Mouse (Mus musculus): ENCODE measurements around the gene Rab5c. TPM values are rescaled to one million over a fixed set of nuclear protein-coding genes. Genes with fewer than 3 reads are reported as not detected.
A peak's percentile ranks its signal among the peaks of the same experiment; 100 is the strongest.

Rab5c gene
- 27.4 and 29.5 TPM in 2 replicates for polyA plus RNA-seq (2015; fragmentation: Nextera tagmentation; extraction: Ambion mirVana)

GRCm38 (mm10) chr11:100738066-100738604 lies at the start of gene Rab5c:
TSS of gene Rab5c (minus strand) at chr11:100738215.
- peak within 1 kb of the TSS; percentile 84 for H3K4me3 ChIP-seq (replicated peaks)
- H3K9me3 ChIP-seq = no peaks in the 10 kb centered on the region
- ATAC-seq = peak; percentile 100
- H3K27me3 ChIP-seq = 0 out of 2 replicates have a peak, but pooled peaks cover 4% of the 10 kb centered on the region
- H3K27ac ChIP-seq = peak within 1 kb of the TSS; percentile 84
- H3K4me1 ChIP-seq (replicated peaks) = peaks cover 27% of the 10 kb centered on the region
- H3K4me2 ChIP-seq (replicated peaks) = peak within 1 kb of the TSS; percentile 87
- peak within 1 kb of the TSS; percentile 92 for H3K9ac ChIP-seq (replicated peaks)
- H3K36me3 ChIP-seq = peaks cover 15% of the 10 kb centered on the region
- WGBS = under 1% methylated on average over 39 of the region's 39 CpGs

- H3K27me3 ChIP-seq = no peaks in the 10 kb centered on the region
- no peaks in the 10 kb centered on the region for H3K9me3 ChIP-seq
- ATAC-seq = no peak
- H3K36me3 ChIP-seq = peaks cover 62% of the 10 kb centered on the region
- WGBS = 91% methylated on average over 2 of the region's 2 CpGs
- H3K4me1 ChIP-seq (replicated peaks) = no peaks in the 10 kb centered on the region
- no peak overlapping the region for H3K27ac ChIP-seq
- no peak overlapping the region for H3K9ac ChIP-seq (replicated peaks)
- H3K4me2 ChIP-seq (replicated peaks) = no peak overlapping the region
- H3K4me3 ChIP-seq (replicated peaks) = no peak overlapping the region
Observed at GRCm38 (mm10) chr11:100785774-100786173, 47.8 kb upstream of the Rab5c start.

GRCm38 (mm10) chr11:100784286-100784685 lies 46.3 kb upstream of the Rab5c start:
- H3K4me2 ChIP-seq (replicated peaks) = no peak overlapping the region
- H3K36me3 ChIP-seq = peaks cover 62% of the 10 kb centered on the region

GRCm38 (mm10) chr11:100782568-100782967 lies 44.6 kb upstream of the Rab5c start:
- Histone ChIP-seq H3K4me1 (replicated peaks) (no peaks in the 10 kb centered on the region), H3K36me3 (peaks cover 53% of the 10 kb centered on the region), H3K27me3 (no peaks in the 10 kb centered on the region), H3K27ac (no peak overlapping the region), H3K9me3 (no peaks in the 10 kb centered on the region), H3K4me3 (replicated peaks) (no peak overlapping the region), H3K9ac (replicated peaks) (no peak overlapping the region), H3K4me2 (replicated peaks) (no peak overlapping the region)
- ATAC-seq = no peak
- 90% methylated on average over 13 of the region's 13 CpGs for WGBS

More at GRCm38 (mm10) chr11:100784286-100784685, 46.3 kb upstream of the Rab5c start:
- no peak for ATAC-seq
- no peaks in the 10 kb centered on the region for H3K27me3 ChIP-seq
- 88% methylated on average over 8 of the region's 8 CpGs for WGBS
- no peaks in the 10 kb centered on the region for H3K4me1 ChIP-seq (replicated peaks)
- no peak overlapping the region for H3K27ac ChIP-seq
- no peak overlapping the region for H3K9ac ChIP-seq (replicated peaks)
- H3K9me3 ChIP-seq = no peaks in the 10 kb centered on the region
- H3K4me3 ChIP-seq (replicated peaks) = no peak overlapping the region

- H3K4me2 ChIP-seq (replicated peaks) = no peak overlapping the region
- H3K9me3 ChIP-seq = no peaks in the 10 kb centered on the region
- no peak overlapping the region for H3K9ac ChIP-seq (replicated peaks)
- peaks cover 46% of the 10 kb centered on the region for H3K36me3 ChIP-seq
- no peaks in the 10 kb centered on the region for H3K4me1 ChIP-seq (replicated peaks)
- no peak overlapping the region for H3K4me3 ChIP-seq (replicated peaks)
- H3K27ac ChIP-seq = no peak overlapping the region
- no peaks in the 10 kb centered on the region for H3K27me3 ChIP-seq
- WGBS = 91% methylated on average over 15 of the region's 15 CpGs
- ATAC-seq = no peak
Observed at GRCm38 (mm10) chr11:100781763-100782475, 43.9 kb upstream of the Rab5c start.

GRCm38 (mm10) chr11:100780247-100780646 lies 42.2 kb upstream of the Rab5c start:
- Histone ChIP-seq H3K4me3 (replicated peaks) (no peak overlapping the region), H3K36me3 (peaks cover 38% of the 10 kb centered on the region), H3K9me3 (no peaks in the 10 kb centered on the region), H3K27ac (no peak overlapping the region), H3K9ac (replicated peaks) (no peak overlapping the region), H3K4me1 (replicated peaks) (no peaks in the 10 kb centered on the region), H3K27me3 (no peaks in the 10 kb centered on the region), H3K4me2 (replicated peaks) (no peak overlapping the region)
- ATAC-seq = no peak
- WGBS = 88% methylated on average over 8 of the region's 8 CpGs

GRCm38 (mm10) chr11:100778069-100778468 lies 40.1 kb upstream of the Rab5c start:
- H3K4me1 ChIP-seq (replicated peaks) = no peaks in the 10 kb centered on the region
- no peaks in the 10 kb centered on the region for H3K27me3 ChIP-seq
- no peak for ATAC-seq
- no peak overlapping the region for H3K4me2 ChIP-seq (replicated peaks)
- WGBS = 81% methylated on average over 3 of the region's 3 CpGs
- peaks cover 28% of the 10 kb centered on the region for H3K36me3 ChIP-seq
- H3K27ac ChIP-seq = no peak overlapping the region
- no peak overlapping the region for H3K4me3 ChIP-seq (replicated peaks)
- no peak overlapping the region for H3K9ac ChIP-seq (replicated peaks)
- no peaks in the 10 kb centered on the region for H3K9me3 ChIP-seq

GRCm38 (mm10) chr11:100775921-100776320 lies 37.9 kb upstream of the Rab5c start:
- no peak overlapping the region for H3K27ac ChIP-seq

GRCm38 (mm10) chr11:100774261-100774660 lies 36.2 kb upstream of the Rab5c start:
- no peaks in the 10 kb centered on the region for H3K27me3 ChIP-seq
- no peak overlapping the region for H3K4me2 ChIP-seq (replicated peaks)
- H3K27ac ChIP-seq = no peak overlapping the region
- no peak overlapping the region for H3K4me3 ChIP-seq (replicated peaks)
- no peak for ATAC-seq
- no peaks in the 10 kb centered on the region for H3K9me3 ChIP-seq
- H3K9ac ChIP-seq (replicated peaks) = no peak overlapping the region
- 0 out of 2 replicates have a peak, but pooled peaks cover 1% of the 10 kb centered on the region for H3K36me3 ChIP-seq
- peaks cover 8% of the 10 kb centered on the region; the same call in 1 of the 2 replicates for H3K4me1 ChIP-seq (replicated peaks)
- 80% methylated on average over 4 of the region's 4 CpGs for WGBS

More at GRCm38 (mm10) chr11:100775921-100776320, 37.9 kb upstream of the Rab5c start:
- WGBS = 83% methylated on average over 10 of the region's 10 CpGs
- Histone ChIP-seq H3K9me3 (no peaks in the 10 kb centered on the region), H3K27me3 (no peaks in the 10 kb centered on the region), H3K36me3 (0 out of 2 replicates have a peak, but pooled peaks cover 10% of the 10 kb centered on the region), H3K9ac (replicated peaks) (no peak overlapping the region), H3K4me1 (replicated peaks) (0 out of 2 replicates have a peak, but pooled peaks cover 2% of the 10 kb centered on the region), H3K4me3 (replicated peaks) (no peak overlapping the region), H3K4me2 (replicated peaks) (no peak overlapping the region)
- no peak for ATAC-seq

- ATAC-seq = no peak
- H3K9me3 ChIP-seq = no peaks in the 10 kb centered on the region
- no peak within 1 kb of the TSS for H3K27ac ChIP-seq
- H3K36me3 ChIP-seq = no peaks in the 10 kb centered on the region
- peak within 1 kb of the TSS; percentile 42 for H3K4me3 ChIP-seq (replicated peaks)
- H3K4me1 ChIP-seq (replicated peaks) = peaks cover 8% of the 10 kb centered on the region; the same call in 1 of the 2 replicates
- no peaks in the 10 kb centered on the region for H3K27me3 ChIP-seq
- peak within 1 kb of the TSS; percentile 51 for H3K4me2 ChIP-seq (replicated peaks)
- peak within 1 kb of the TSS; percentile 37; the same call in 1 of the 2 replicates for H3K9ac ChIP-seq (replicated peaks)
- WGBS = 23% methylated on average over 17 of the region's 17 CpGs
Observed at GRCm38 (mm10) chr11:100770646-100771408, 32.8 kb upstream of the Rab5c start, which contains the start of gene Ghdc. TSS of gene Ghdc (minus strand) at chr11:100770957.

GRCm38 (mm10) chr11:100769980-100770379 lies 32.0 kb upstream of the Rab5c start:
- Histone ChIP-seq H3K4me2 (replicated peaks) (peak overlapping the region; percentile 51), H3K4me3 (replicated peaks) (peak overlapping the region; percentile 42), H3K9ac (replicated peaks) (0 out of 2 replicates have a peak overlapping the region, but pooled peaks have one; percentile 24), H3K27me3 (no peaks in the 10 kb centered on the region), H3K4me1 (replicated peaks) (peaks cover 8% of the 10 kb centered on the region; the same call in 1 of the 2 replicates), H3K36me3 (no peaks in the 10 kb centered on the region), H3K9me3 (no peaks in the 10 kb centered on the region), H3K27ac (no peak overlapping the region)
- ATAC-seq = no peak
- WGBS = 53% methylated on average over 6 of the region's 6 CpGs

- H3K27me3 ChIP-seq = no peaks in the 10 kb centered on the region
- ATAC-seq = no peak
- no peak overlapping the region for H3K4me2 ChIP-seq (replicated peaks)
- WGBS = 89% methylated on average over 5 of the region's 5 CpGs
- H3K27ac ChIP-seq = no peak overlapping the region
- H3K4me3 ChIP-seq (replicated peaks) = no peak overlapping the region
- H3K9me3 ChIP-seq = no peaks in the 10 kb centered on the region
- H3K36me3 ChIP-seq = no peaks in the 10 kb centered on the region
- H3K9ac ChIP-seq (replicated peaks) = no peak overlapping the region
- H3K4me1 ChIP-seq (replicated peaks) = peaks cover 8% of the 10 kb centered on the region; the same call in 1 of the 2 replicates
Observed at GRCm38 (mm10) chr11:100767871-100768270, 29.9 kb upstream of the Rab5c start.
